ENCODE assay signal across 11 mouse cellular contexts in genomic region chr11:117130888-117131287, GRCm38 (mm10). TPM values are rescaled to one million over a fixed set of nuclear protein-coding genes. Genes with fewer than 3 reads are reported as not detected.
DNase-seq lines count a peak whose midpoint lies in the region; ATAC-seq and TF ChIP-seq lines count a peak whose summit lies in the region.
"Had no signal": no experiment of that assay in that cellular context is flagged by ENCODE, and none has a peak within 500 bp of the region (broad histone marks: within the 10 kb centered on the region; RNA-seq: fewer than 3 reads in every experiment).

No protein-coding gene starts in this region.

- H3K4me2 ChIP-seq in kidney, postnatal 0 days (ENCODE audit: low read length), result no peak overlapping the region
- no peak overlapping the region for H3K4me2 ChIP-seq in hindbrain, embryonic 16.5 days (ENCODE audit: low read length)

- H3K36me3 ChIP-seq in kidney, postnatal 0 days (ENCODE audit: insufficient read depth, low read length), result peaks cover 6% of the 10 kb centered on the region; the same call in 1 of the 2 replicates
- H3K36me3 ChIP-seq in embryonic facial prominence, embryonic 10.5 days (replicated peaks), result peaks cover 25% of the 10 kb centered on the region
- 0 out of 2 replicates have a peak, but pooled peaks cover 3% of the 10 kb centered on the region for H3K36me3 ChIP-seq in hindbrain, embryonic 16.5 days (ENCODE audit: control insufficient read depth, insufficient read depth, low read length)

- DNase-seq in adrenal gland, postnatal 36 days, result peak; percentile 59 to 65
- no peak for DNase-seq in adrenal gland, postnatal 4 days (ENCODE audit: low spot score in 2 of 2)
- DNase-seq in kidney, postnatal 0 days (ENCODE audit: low spot score), result no peak
- DNase-seq in kidney, postnatal 25 days, result no peak
- peak; percentile 44 for DNase-seq in embryonic facial prominence, embryonic 10.5 days (ENCODE audit: low spot score)
- no peak for DNase-seq in B cell, adult 2 months
- DNase-seq in spleen, adult 18-20 months, result no peak
- DNase-seq: kidney, postnatal 14 days; right cerebral cortex, postnatal 4 days had no signal

- H3K27me3 ChIP-seq in kidney, postnatal 0 days (ENCODE audit: insufficient read depth, low read length), result no peaks in the 10 kb centered on the region
- H3K27me3 ChIP-seq in embryonic facial prominence, embryonic 10.5 days (replicated peaks; ENCODE audit: low read depth, poor library complexity, severe bottlenecking), result no peaks in the 10 kb centered on the region
- no peaks in the 10 kb centered on the region for H3K27me3 ChIP-seq in hindbrain, embryonic 16.5 days (replicated peaks; ENCODE audit: control insufficient read depth, insufficient read depth, low read length)

- H3K27ac ChIP-seq in kidney, postnatal 0 days, result peak overlapping the region; percentile 47; the same call in 1 of the 2 replicates
- H3K27ac ChIP-seq in embryonic facial prominence, embryonic 10.5 days (replicated peaks), result peak overlapping the region; percentile 51; the same call in 1 of the 2 replicates
- H3K27ac ChIP-seq in hindbrain, embryonic 16.5 days (ENCODE audit: low read depth, low read length), result peak overlapping the region; percentile 45; the same call in 1 of the 2 replicates
- H3K27ac ChIP-seq: liver, embryonic 14.5 days had no signal

- H3K9ac ChIP-seq in kidney, postnatal 0 days (ENCODE audit: low read depth, low read length), result no peak overlapping the region
- no peak overlapping the region for H3K9ac ChIP-seq in hindbrain, embryonic 16.5 days (ENCODE audit: low read depth, low read length)
- H3K9ac ChIP-seq: liver, embryonic 14.5 days had no signal

- H3K4me1 ChIP-seq in kidney, postnatal 0 days (replicated peaks; ENCODE audit: insufficient read depth, low read length), result peaks cover 35% of the 10 kb centered on the region
- peaks cover 59% of the 10 kb centered on the region for H3K4me1 ChIP-seq in embryonic facial prominence, embryonic 10.5 days
- peaks cover 38% of the 10 kb centered on the region for H3K4me1 ChIP-seq in hindbrain, embryonic 16.5 days (ENCODE audit: control insufficient read depth, insufficient read depth, low read depth, low read length)

- TF ChIP-seq CTCF in kidney, postnatal 0 days (IDR thresholded peaks at IDR 0.05; ENCODE audit: low read depth), result no peak

- no peaks in the 10 kb centered on the region for H3K9me3 ChIP-seq in kidney, postnatal 0 days (replicated peaks; ENCODE audit: low read length)
- H3K9me3 ChIP-seq in embryonic facial prominence, embryonic 10.5 days, result no peaks in the 10 kb centered on the region
- H3K9me3 ChIP-seq in hindbrain, embryonic 16.5 days (ENCODE audit: control insufficient read depth, low read length), result no peaks in the 10 kb centered on the region

- WGBS in kidney, postnatal 0 days, result 35% methylated on average over 5 of the region's 5 CpGs
- WGBS in embryonic facial prominence, embryonic 10.5 days, result 53% methylated on average over 5 of the region's 5 CpGs
- 49% methylated on average over 5 of the region's 5 CpGs for WGBS in hindbrain, embryonic 16.5 days

- no peak for ATAC-seq in kidney, postnatal 0 days (replicated peaks; ENCODE audit: low FRiP score, low read depth)
- no peak for ATAC-seq in hindbrain, embryonic 16.5 days

- H3K4me3 ChIP-seq in kidney, postnatal 0 days (replicated peaks; ENCODE audit: low read depth, low read length), result no peak overlapping the region
- 0 out of 2 replicates have a peak overlapping the region, but pooled peaks have one; percentile 23 for H3K4me3 ChIP-seq in embryonic facial prominence, embryonic 10.5 days
- no peak overlapping the region for H3K4me3 ChIP-seq in hindbrain, embryonic 16.5 days (ENCODE audit: low read length)

RNA-seq across cellular contexts. Expression of gene Sec14l1, which starts 15.9 kb away (rescaled TPM):
- total RNA-seq in adrenal gland, postnatal 36 days (2021), result 100 to 1,000 TPM; 132 to 163 TPM
- total RNA-seq in adrenal gland, postnatal 4 days (2021), result 100 to 1,000 TPM; 171 to 174 TPM
- polyA plus RNA-seq in kidney, postnatal 0 days (2015; fragmentation: Nextera tagmentation; extraction: Ambion mirVana), result 87.6 and 93.7 TPM in 2 replicates
- polyA plus RNA-seq in embryonic facial prominence, embryonic 10.5 days (2016; fragmentation: Nextera tagmentation; extraction: Ambion mirVana), result 50.6 and 51.8 TPM in 2 replicates
- polyA plus RNA-seq in hindbrain, embryonic 16.5 days (2015; fragmentation: Nextera tagmentation; extraction: Ambion mirVana), result 53.9 and 63.4 TPM in 2 replicates

Comparison
In these comparisons a context has a peak if more than half of its experiments do, and no peak if none do; other contexts are left out.
1. DNase-seq: peak in adrenal gland, postnatal 36 days (2 of 2) and embryonic facial prominence, embryonic 10.5 days (single experiment); none in adrenal gland, postnatal 4 days (0 of 2), kidney, postnatal 0 days (single experiment), kidney, postnatal 25 days (0 of 2), B cell, adult 2 months (0 of 2) and spleen, adult 18-20 months (0 of 2).
2. Peak in every context shown above with its lines, with median percentiles within 50 percentile points of each other: H3K27ac ChIP-seq.